Mouse (Mus musculus) frontal cortex, adult 2 months (tissue): ENCODE results near the gene Zfp879. TPM values are rescaled to one million over a fixed set of nuclear protein-coding genes. Genes with fewer than 3 reads are reported as not detected.

ENCODE experiments used
- DNase-seq, 2 experiments: peaks; one replicate each; pipeline ENCODE4 v3.0.0; 2022; ENCODE audit warnings: low spot score in 1 of 2; ENCODE audit errors: extremely low spot score in 1 of 2
- polyA plus RNA-seq: library from polyadenylated mRNA; depleted of rRNA; stranded (reverse); fragments of >200 nt; gene quantifications from 2 replicates; pipeline ENCODE4 v1.2.3, GENCODE M21; 2012; rRNA removed

Gene Zfp879
- 1.9 TPM in 2 replicates for polyA plus RNA-seq

DNA sequence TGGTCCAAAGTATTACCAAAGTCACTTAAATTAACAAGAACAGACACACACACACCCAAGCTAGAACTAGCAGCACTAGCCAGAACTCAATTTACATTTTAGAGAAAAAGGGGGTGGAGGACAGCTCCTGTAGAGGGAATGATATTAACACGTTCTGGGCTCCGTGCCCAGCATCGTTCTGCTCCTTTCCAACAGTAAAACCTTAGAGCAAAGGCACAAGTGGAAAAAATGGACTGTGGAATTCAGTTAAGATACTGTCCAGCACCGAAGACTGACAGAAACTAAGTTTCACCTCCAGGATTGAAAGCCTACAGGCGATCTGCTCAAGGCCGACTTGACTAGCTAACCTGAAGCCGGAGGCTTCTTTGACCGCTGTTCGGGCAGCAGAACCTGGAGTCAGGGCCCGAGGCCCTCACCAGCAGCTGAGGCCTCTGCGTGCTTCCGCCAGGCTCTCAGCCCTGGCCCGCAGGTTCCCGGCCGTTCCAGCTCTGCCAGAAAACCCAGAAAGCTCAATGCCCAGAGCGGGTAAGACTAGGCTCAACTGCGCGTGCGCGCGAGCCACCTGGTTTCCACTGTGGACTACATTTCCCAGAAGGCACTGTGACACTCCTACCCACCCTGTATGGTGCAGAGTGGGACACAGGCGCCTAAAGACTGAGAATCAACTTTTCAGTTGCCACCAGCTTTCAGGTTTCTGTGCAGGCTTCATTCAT, at the start of gene Zfp879:
TSS of gene Zfp879 (minus strand) at position 530 of the 713 bp plus-strand sequence.
- DNase-seq, result peak; percentile 93 to 99

- peak; percentile 96 to 98 for DNase-seq
Measured at GRCm38 (mm10) chr11:50887390-50888128, 46.2 kb upstream of the Zfp879 start, which contains the start of gene Zfp454. Gene Zfp454, minus strand, starts transcription at chr11:50887651.

DNA sequence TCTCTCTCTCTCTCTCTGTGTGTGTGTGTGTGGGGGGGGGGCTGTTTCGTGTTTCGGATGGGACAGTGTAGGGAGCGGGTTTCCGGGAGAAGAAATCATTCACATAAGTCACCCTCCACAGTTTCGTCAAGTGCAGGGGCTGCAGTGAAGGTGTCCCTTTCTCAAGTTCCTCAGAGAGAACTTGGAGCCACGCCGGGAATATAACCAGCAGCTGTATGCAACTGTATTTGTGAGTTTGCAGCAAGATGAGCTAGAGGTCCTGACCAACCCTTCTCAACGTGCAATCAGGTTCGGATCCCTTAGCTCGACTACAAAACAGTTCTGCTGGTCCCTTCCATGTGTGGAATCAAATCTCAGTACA, 45.6 kb upstream of the Zfp879 start:
- DNase-seq, result no peak

- DNase-seq, result no peak
Measured at GRCm38 (mm10) chr11:50886231-50886932, 45.0 kb upstream of the Zfp879 start.

DNA sequence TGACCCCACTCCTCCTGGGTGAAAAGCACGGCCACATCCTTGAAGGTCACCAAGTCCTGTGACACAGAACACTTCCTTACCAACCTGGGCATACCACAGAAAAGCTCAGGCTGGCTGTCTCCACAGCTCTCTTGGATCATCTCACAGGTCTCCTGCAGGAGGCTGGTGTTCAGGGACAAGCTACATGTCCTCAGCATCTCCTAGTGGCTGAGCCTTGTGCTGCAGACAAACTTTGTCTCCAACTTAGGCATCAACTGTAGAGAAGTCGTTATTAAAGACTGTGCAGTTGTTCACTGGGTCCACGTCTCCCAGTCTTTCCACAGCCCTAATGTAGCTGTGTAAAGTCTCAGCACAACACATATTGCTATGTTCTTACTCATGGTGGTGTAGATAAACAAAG, 42.4 kb upstream of the Zfp879 start:
- no peak for DNase-seq

DNA sequence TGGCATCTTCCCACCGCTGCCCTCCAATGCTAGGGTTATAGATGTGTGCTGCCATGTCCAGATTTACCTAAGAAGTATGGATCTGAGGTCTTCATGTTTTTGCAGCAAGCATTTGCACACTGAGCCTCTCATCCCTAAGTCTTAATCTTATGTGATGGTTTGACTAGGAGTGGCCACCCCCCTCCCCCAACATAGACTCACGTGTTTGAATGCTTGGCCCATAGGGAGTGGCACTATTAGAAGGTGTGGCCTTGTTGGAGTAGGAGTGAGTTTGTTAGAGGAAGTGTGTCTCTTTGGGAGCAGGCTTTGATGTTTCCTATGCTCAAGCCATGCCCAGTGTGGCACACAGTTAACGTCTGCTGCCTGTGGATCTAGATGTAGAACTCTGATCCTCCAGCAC, 37.3 kb upstream of the Zfp879 start:
- no peak for DNase-seq

- no peak for DNase-seq
Measured at GRCm38 (mm10) chr11:50850989-50851601, 9.7 kb upstream of the Zfp879 start.

GRCm38 (mm10) chr11:50850177-50850735, 8.9 kb upstream of the Zfp879 start, which contains the start of gene Grm6:
Gene Grm6, plus strand, starts transcription at chr11:50850685.
- DNase-seq, result no peak

DNA sequence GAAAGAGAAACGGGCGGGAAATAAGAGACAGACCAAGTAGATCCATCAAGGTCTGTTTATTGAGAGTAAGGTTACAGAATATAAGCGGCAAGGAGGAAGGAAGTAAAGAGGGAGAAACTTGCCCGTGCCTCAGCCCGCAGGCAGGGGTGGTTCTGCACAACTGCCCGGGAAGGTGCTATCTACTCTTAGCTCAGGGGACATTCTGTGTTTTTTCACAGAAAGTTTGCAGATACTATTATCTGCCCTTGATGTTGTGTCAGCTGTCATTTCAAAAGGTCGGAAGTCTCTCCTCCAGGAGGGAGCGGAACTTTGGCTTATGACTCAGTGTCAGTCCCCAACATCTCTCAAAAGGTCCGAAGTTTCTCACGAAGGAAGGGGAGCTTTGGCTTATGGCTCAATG, 8.0 kb upstream of the Zfp879 start:
- no peak for DNase-seq

- DNase-seq, result no peak
Measured at GRCm38 (mm10) chr11:50848520-50849137, 7.3 kb upstream of the Zfp879 start.

DNA sequence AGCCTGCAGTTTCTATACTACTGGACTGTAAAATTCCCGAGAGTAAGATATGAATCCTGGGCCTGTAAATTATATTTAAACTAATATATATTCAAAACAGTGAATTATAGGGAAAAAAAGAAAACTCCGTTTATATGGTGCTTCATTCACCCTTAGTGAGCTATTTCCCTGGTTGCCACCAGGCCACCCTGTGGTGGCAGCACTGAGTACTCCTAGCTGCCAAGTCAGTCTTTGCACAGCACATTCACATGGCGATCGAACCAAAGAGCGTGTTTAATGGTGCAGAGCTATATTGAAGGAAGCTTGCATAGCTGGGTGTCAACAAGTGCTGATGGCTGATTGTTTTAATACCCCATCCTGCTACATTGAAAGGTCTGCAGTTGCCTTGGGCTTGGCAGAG, 5.7 kb upstream of the Zfp879 start:
- no peak for DNase-seq

- DNase-seq, result no peak
Measured at GRCm38 (mm10) chr11:50845951-50846350, 4.6 kb upstream of the Zfp879 start.

GRCm38 (mm10) chr11:50835727-50836126, 5.6 kb downstream of the Zfp879 start:
- no peak for DNase-seq

DNA sequence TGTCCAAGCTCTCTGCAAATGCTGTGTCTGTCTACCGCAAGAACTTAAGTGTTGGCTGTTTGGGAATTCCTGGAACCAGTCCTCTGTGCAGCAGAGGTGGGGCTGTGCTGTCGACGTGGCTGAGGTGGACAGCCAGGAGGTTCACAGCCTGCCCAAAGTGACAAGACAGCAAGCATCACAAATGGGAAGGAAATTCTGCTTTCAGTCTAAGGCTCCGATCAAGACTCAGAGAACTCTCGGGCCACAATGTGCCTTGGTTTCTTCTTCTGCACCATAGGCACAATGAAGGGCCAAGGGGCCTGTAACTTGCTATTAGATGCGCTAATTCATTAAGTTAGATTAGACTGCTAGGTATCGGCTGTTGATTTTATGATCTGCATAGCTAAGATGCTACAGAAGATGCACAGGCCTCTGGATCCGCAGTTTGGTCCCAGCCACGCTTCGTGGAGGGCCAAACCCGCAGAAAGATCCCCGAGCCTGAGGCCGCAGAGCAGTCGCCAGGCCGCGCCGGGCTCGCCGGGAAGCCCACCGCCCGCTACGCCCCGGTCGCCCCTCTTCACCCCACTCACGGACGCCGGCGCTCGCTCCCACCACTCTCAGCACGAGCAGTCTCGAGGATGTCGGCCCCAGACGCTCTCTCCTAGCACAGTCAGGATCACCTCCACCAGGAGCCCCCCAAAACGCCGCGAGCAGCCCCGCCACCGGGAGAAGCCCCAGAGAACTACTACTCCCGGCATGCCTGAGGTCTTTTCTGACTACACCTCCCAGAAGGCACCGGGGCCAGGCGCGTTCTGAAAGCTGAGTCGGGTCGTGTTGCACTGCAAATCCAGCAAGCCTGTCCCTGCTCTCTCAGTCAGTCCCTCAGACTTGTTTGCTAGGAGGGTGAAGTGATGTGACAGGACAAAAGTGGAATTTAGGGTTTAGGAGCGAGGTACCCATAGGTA, 14.1 kb downstream of the Zfp879 start, which contains the start of gene Zfp354c:
TSS of gene Zfp354c (minus strand) at position 715 of the 944 bp plus-strand sequence.
- peak; percentile 86 to 94 for DNase-seq

DNA sequence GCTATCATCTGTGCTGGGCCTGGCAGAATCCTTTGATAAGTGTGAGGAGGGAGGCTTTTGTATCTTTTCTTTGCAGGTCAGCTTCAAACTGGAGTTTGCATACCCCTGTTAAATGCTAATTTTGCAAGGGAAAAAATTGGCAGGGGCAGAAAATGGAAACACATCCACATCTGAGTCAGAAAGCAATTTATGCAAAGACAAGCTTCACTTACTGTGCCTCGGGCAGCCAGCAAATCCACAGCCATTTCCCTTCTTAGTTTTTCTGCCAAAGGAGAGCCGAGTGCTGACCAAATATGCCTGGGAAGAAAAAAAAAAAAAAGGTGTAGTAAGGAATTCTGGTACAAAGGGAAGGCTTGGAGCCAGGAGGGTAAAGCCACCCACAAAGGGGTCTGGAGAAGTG, 15.1 kb downstream of the Zfp879 start:
- no peak for DNase-seq

DNA sequence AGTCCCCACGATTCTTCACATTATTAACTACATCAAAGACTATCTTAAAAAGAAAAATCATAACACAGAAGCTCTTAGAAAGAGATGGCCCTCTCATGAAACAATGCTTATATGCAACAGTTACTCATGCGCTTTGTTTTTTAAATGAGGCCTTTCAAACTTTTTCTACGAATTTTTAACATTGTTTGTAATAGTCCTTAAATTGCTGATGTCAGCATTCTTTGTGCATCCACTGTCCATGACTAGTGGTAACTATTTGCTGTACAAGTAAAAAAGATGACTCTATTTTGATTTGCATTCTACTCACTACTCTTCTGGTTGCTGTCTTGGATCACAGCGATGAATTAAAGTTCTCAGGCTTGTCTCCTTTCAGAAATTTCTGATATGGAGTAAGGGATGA, 27.1 kb downstream of the Zfp879 start:
- DNase-seq, result no peak

DNA sequence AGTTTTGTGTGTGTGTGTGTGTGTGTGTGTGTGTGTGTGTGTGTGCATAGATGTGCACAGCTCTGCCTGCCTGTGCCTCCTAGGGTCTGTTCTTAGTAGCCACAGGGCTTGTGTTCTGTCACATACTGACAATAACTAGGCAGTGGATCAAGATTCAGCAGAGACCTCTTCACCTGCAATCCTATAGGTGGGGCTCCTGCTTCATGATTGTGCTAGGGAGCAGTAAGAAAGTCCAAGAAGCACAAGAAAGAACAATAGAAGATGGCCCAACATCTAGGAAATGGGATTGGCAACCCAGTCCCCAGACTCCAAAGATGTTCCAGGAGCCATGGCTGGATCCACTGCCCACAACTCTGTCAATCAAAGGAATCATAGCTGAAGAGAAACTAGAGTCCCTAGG, 42.5 kb downstream of the Zfp879 start:
- DNase-seq, result no peak

- DNase-seq, result no peak
Measured at GRCm38 (mm10) chr11:50797674-50798073, 43.7 kb downstream of the Zfp879 start.
